Mouse (Mus musculus) granulocyte monocyte progenitor cell, adult 5-6 weeks (primary cell): ENCODE measurements around the gene Gm8229. TPM values are rescaled to one million over a fixed set of nuclear protein-coding genes. Genes with fewer than 3 reads are reported as not detected.
"Not testable (repeated sequence)": the region's sequence is repeated elsewhere in the genome, so short reads cannot be mapped to it uniquely, and the experiment has no call there.

Source experiments
- ATAC-seq: replicated peaks from 2 replicates; pipeline ENCODE4 v1.8.0; 2016; ENCODE audit warnings: mild to moderate bottlenecking, moderate TSS enrichment, inconsistent platforms; ENCODE audit not compliant: poor library complexity, severe bottlenecking
- total RNA-seq, 2 experiments: library from RNA; stranded (forward) in 1 of 2; stranded (reverse) in 1 of 2; fragments of 200-712, 200-1000 nt in 1 of 2; fragments of >200 nt in 1 of 2; fragmentation: Nextera tagmentation in 1 of 2; gene quantifications; 2 replicates each; pipeline ENCODE4 v1.2.3; 2014 to 2017

The Gm8229 gene
- not detected in 2 replicates for total RNA-seq (2014; fragmentation: Nextera tagmentation)
- not detected in 2 replicates for total RNA-seq (2017)

DNA sequence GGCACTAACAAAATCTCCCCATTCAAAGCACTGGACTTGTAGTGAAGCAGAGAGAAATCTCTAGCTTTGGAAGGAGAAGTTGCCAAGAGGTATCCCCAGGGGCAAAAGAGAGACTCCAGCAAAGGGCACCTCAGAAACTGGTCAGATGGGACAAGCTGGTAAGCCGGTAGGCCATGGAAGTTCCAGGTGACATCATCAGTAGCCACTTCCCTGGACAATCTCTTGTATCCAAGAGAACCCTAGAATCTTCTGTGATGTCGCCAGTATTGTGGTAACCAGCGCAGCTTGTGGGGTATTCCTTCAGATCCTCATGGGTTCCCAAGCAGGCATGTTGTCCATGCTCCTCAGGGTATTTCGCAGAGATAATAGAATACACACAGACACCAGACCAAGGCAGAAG is at the start of gene Gm8229:
Gm8229 (plus strand) TSS at position 301 of the 400 bp plus-strand sequence.
- not testable (repeated sequence) for ATAC-seq

DNA sequence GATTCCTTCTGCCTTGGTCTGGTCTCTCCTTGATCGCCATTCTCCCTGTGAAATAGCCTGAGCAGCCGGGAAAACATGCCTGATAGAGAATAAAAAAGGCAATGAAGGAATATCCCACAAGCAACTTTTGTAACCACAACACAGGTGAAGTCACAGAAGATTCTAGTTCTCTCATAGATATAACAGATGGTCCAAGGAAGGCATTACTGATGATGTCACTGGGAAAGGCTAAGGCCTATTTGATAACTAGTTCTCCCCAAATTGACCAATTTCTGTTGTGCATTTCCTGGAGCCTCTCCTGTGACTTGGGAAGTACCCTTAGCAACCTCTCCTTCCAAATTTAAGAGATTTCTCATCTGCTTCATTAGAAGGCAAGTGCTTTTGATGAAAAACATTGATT is 26.7 kb upstream of the Gm8229 start, which contains the start of gene Gm5930:
Gm5930 (minus strand) TSS at position 101 of the 400 bp plus-strand sequence.
- not testable (repeated sequence) for ATAC-seq

GRCm38 (mm10) chr14:44361416-44361815 is 3.7 kb upstream of the Gm8229 start:
- ATAC-seq: not testable (repeated sequence)

GRCm38 (mm10) chr14:44362301-44362700 is 2.9 kb upstream of the Gm8229 start:
- not testable (repeated sequence) for ATAC-seq

GRCm38 (mm10) chr14:44384233-44384632 is 19.1 kb downstream of the Gm8229 start:
- not testable (repeated sequence) for ATAC-seq

GRCm38 (mm10) chr14:44410588-44410987 is 45.4 kb downstream of the Gm8229 start, which contains the start of gene Gm3371:
Gm3371 (minus strand) TSS chr14:44410688.
- ATAC-seq: not testable (repeated sequence)

Other genes with a start within 250 kb of the Gm8229 start
- not detected in 2 replicates for gene Gm3327, start 241.5 kb upstream of the Gm8229 start, total RNA-seq (2014; fragmentation: Nextera tagmentation)
- not detected in 2 replicates for gene Gm3327, start 241.5 kb upstream of the Gm8229 start, total RNA-seq (2017)
- gene Gm8212, start 167.7 kb upstream of the Gm8229 start, total RNA-seq (2014; fragmentation: Nextera tagmentation): not detected in 2 replicates
- gene Gm8212, start 167.7 kb upstream of the Gm8229 start, total RNA-seq (2017): not detected in 2 replicates
- not detected in 2 replicates for gene 4930503E14Rik, start 152.1 kb upstream of the Gm8229 start, total RNA-seq (2014; fragmentation: Nextera tagmentation)
- not detected in 2 replicates for gene 4930503E14Rik, start 152.1 kb upstream of the Gm8229 start, total RNA-seq (2017)
- not detected in 2 replicates for gene Gm8220, start 79.8 kb upstream of the Gm8229 start, total RNA-seq (2014; fragmentation: Nextera tagmentation)
- not detected in 2 replicates for gene Gm8220, start 79.8 kb upstream of the Gm8229 start, total RNA-seq (2017)
- not detected in 2 replicates for gene Gm5930, start 26.8 kb upstream of the Gm8229 start, total RNA-seq (2014; fragmentation: Nextera tagmentation)
- not detected in 2 replicates for gene Gm5930, start 26.8 kb upstream of the Gm8229 start, total RNA-seq (2017)
- not detected in 2 replicates for gene Gm3371, start 45.3 kb downstream of the Gm8229 start, total RNA-seq (2014; fragmentation: Nextera tagmentation)
- gene Gm3371, start 45.3 kb downstream of the Gm8229 start, total RNA-seq (2017): not detected in 2 replicates
- not detected in 2 replicates for gene Gm8232, start 68.3 kb downstream of the Gm8229 start, total RNA-seq (2014; fragmentation: Nextera tagmentation)
- gene Gm8232, start 68.3 kb downstream of the Gm8229 start, total RNA-seq (2017): not detected in 2 replicates
- gene BC061237, start 127.1 kb downstream of the Gm8229 start, total RNA-seq (2014; fragmentation: Nextera tagmentation): not detected in 2 replicates
- gene BC061237, start 127.1 kb downstream of the Gm8229 start, total RNA-seq (2017): not detected in 2 replicates
- not detected in 2 replicates for gene Gm17093, start 152.9 kb downstream of the Gm8229 start, total RNA-seq (2014; fragmentation: Nextera tagmentation)
- gene Gm17093, start 152.9 kb downstream of the Gm8229 start, total RNA-seq (2017): not detected in 2 replicates
- gene Gm8247, start 217.8 kb downstream of the Gm8229 start, total RNA-seq (2014; fragmentation: Nextera tagmentation): not detected in 2 replicates
- not detected in 2 replicates for gene Gm8247, start 217.8 kb downstream of the Gm8229 start, total RNA-seq (2017)